Mouse (Mus musculus) hindbrain, embryonic 14.5 days (tissue): Measurements from ENCODE around the gene Gm28230. TPM values are rescaled to one million over a fixed set of nuclear protein-coding genes. Genes with fewer than 3 reads are reported as not detected.
A peak's percentile ranks its signal among the peaks of the same experiment; 100 is the strongest.

Experiments used
- ATAC-seq: fragments of 200-750 bp; cut with Nextera tagmentation; 2 replicates; pipeline ENCODE4 v1.8.0; 2017; ENCODE audit warnings: moderate number of reproducible peaks, mild to moderate bottlenecking, moderate TSS enrichment, moderate library complexity; ENCODE audit not compliant: low FRiP score
- DNase-seq: peaks from one replicate; pipeline ENCODE4 v3.0.0-alpha.2; 2015; ENCODE audit warnings: low spot score
- H3K27ac ChIP-seq: fragments of 300-500 bp; sonication (generic); 2 replicates; pipeline ENCODE4 v1.5.1; 2014; ENCODE audit warnings: mild to moderate bottlenecking, moderate library complexity
- H3K27me3 ChIP-seq: fragments of 300-500 bp; sonication (generic); 2 replicates; pipeline ENCODE4 v1.6.1; 2014; ENCODE audit warnings: mild to moderate bottlenecking, low read length, mixed read lengths; ENCODE audit not compliant: control insufficient read depth, insufficient read depth
- H3K36me3 ChIP-seq: fragments of 300-500 bp; sonication (generic); replicated peaks from 2 replicates; pipeline ENCODE4 v1.6.1; 2014; ENCODE audit not compliant: control insufficient read depth, insufficient read depth
- H3K4me1 ChIP-seq: fragments of 300-500 bp; sonication (generic); replicated peaks from 2 replicates; pipeline ENCODE4 v1.6.1; 2014; ENCODE audit warnings: antibody characterized with exemption, low read length, mixed read lengths; ENCODE audit not compliant: control insufficient read depth, insufficient read depth
- H3K4me2 ChIP-seq: fragments of 300-500 bp; sonication (generic); replicated peaks from 2 replicates; pipeline ENCODE4 v1.6.1; 2014; ENCODE audit warnings: mild to moderate bottlenecking, moderate library complexity
- H3K4me3 ChIP-seq: fragments of 300-500 bp; sonication (generic); replicated peaks from 2 replicates; pipeline ENCODE4 v1.5.1; 2014; ENCODE audit warnings: mild to moderate bottlenecking, low read length
- H3K9ac ChIP-seq: fragments of 300-500 bp; sonication (generic); 2 replicates; pipeline ENCODE4 v1.6.1; 2014
- H3K9me3 ChIP-seq: fragments of 300-500 bp; sonication (generic); 2 replicates; pipeline ENCODE4 v1.6.1; 2016; ENCODE audit warnings: low read length; ENCODE audit not compliant: control insufficient read depth
- WGBS: fragments of 180-500 bp; shearing (Covaris S2); extraction: QIAGEN DNeasy Blood & Tissue Kit; methylation state at CpG from one replicate; pipeline ENCODE4 v1.1.7; 2014; 5-methylcytosine and 5-hydroxymethylcytosine counted together
- polyA plus RNA-seq: library from polyadenylated mRNA; unstranded; fragments of >200 nt; fragmentation: Nextera tagmentation; extraction: Ambion mirVana; gene quantifications from 2 replicates; pipeline ENCODE4 v1.2.1, GENCODE M21; 2014

The Gm28230 gene
- polyA plus RNA-seq, 1 experiment from 2014 or later, result 1.3 TPM

GRCm38 (mm10) chr2:74683471-74683951 lies 43.0 kb upstream of the Gm28230 start:
- Histone ChIP-seq H3K27me3 (peaks cover 99% of the 10 kb centered on the region), H3K4me2 (no peak overlapping the region), H3K4me3 (no peak overlapping the region), H3K9ac (no peak overlapping the region), H3K27ac (no peak overlapping the region), H3K36me3 (no peaks in the 10 kb centered on the region), H3K4me1 (no peaks in the 10 kb centered on the region), H3K9me3 (no peaks in the 10 kb centered on the region)
- DNase-seq, result no peak
- 1% methylated on average over 17 of the region's 18 CpGs for WGBS
- no peak for ATAC-seq

GRCm38 (mm10) chr2:74684106-74684505 lies 42.4 kb upstream of the Gm28230 start:
- no peak for ATAC-seq
- no peak overlapping the region for H3K9ac ChIP-seq
- H3K9me3 ChIP-seq, result no peaks in the 10 kb centered on the region
- no peak overlapping the region for H3K27ac ChIP-seq
- H3K27me3 ChIP-seq, result peaks cover 99% of the 10 kb centered on the region
- H3K36me3 ChIP-seq, result no peaks in the 10 kb centered on the region
- no peak overlapping the region for H3K4me2 ChIP-seq
- DNase-seq, result no peak
- WGBS, result 1% methylated on average over 12 of the region's 12 CpGs
- H3K4me1 ChIP-seq, result no peaks in the 10 kb centered on the region
- H3K4me3 ChIP-seq, result no peak overlapping the region

- H3K4me2 ChIP-seq, result no peak overlapping the region
- no peaks in the 10 kb centered on the region for H3K36me3 ChIP-seq
- no peak overlapping the region for H3K4me3 ChIP-seq
- no peak overlapping the region for H3K27ac ChIP-seq
- H3K4me1 ChIP-seq, result no peaks in the 10 kb centered on the region
- no peak overlapping the region for H3K9ac ChIP-seq
- DNase-seq, result no peak
- no peaks in the 10 kb centered on the region for H3K9me3 ChIP-seq
- 14% methylated on average over 4 of the region's 4 CpGs for WGBS
- ATAC-seq, result no peak
- peaks cover 99% of the 10 kb centered on the region for H3K27me3 ChIP-seq
Observed at GRCm38 (mm10) chr2:74685059-74685603, 41.4 kb upstream of the Gm28230 start.

- no peak overlapping the region for H3K27ac ChIP-seq
- no peak for ATAC-seq
- H3K4me1 ChIP-seq, result 0 out of 2 replicates have a peak, but pooled peaks cover under 1% of the 10 kb centered on the region
- H3K4me3 ChIP-seq, result no peak overlapping the region
- H3K9me3 ChIP-seq, result peaks cover 1% of the 10 kb centered on the region; the same call in 1 of the 2 replicates
- peak; percentile 74 for DNase-seq
- 5% methylated on average over 17 of the region's 17 CpGs for WGBS
- H3K27me3 ChIP-seq, result peaks cover 98% of the 10 kb centered on the region
- no peak overlapping the region for H3K9ac ChIP-seq
- no peaks in the 10 kb centered on the region for H3K36me3 ChIP-seq
- no peak overlapping the region for H3K4me2 ChIP-seq
Observed at GRCm38 (mm10) chr2:74686301-74686987, 40.1 kb upstream of the Gm28230 start.

GRCm38 (mm10) chr2:74686988-74687697 lies 39.4 kb upstream of the Gm28230 start:
- H3K27ac ChIP-seq, result no peak overlapping the region
- H3K9me3 ChIP-seq, result peaks cover 3% of the 10 kb centered on the region; the same call in 1 of the 2 replicates
- WGBS, result 2% methylated on average over 27 of the region's 27 CpGs
- H3K4me1 ChIP-seq, result 0 out of 2 replicates have a peak, but pooled peaks cover 5% of the 10 kb centered on the region
- no peak overlapping the region for H3K4me3 ChIP-seq
- DNase-seq, result no peak
- H3K36me3 ChIP-seq, result no peaks in the 10 kb centered on the region
- ATAC-seq, result no peak
- no peak overlapping the region for H3K9ac ChIP-seq
- H3K27me3 ChIP-seq, result peaks cover 98% of the 10 kb centered on the region
- no peak overlapping the region for H3K4me2 ChIP-seq

GRCm38 (mm10) chr2:74687698-74688555 lies 38.6 kb upstream of the Gm28230 start:
- WGBS, result under 1% methylated on average over 31 of the region's 31 CpGs
- DNase-seq (no peak), ATAC-seq (no peak)
- Histone ChIP-seq H3K27me3 (peaks cover 99% of the 10 kb centered on the region), H3K27ac (no peak overlapping the region), H3K4me3 (no peak overlapping the region), H3K36me3 (no peaks in the 10 kb centered on the region), H3K9ac (no peak overlapping the region), H3K4me2 (no peak overlapping the region), H3K9me3 (peaks cover 3% of the 10 kb centered on the region; the same call in 1 of the 2 replicates), H3K4me1 (0 out of 2 replicates have a peak, but pooled peaks cover 5% of the 10 kb centered on the region)

GRCm38 (mm10) chr2:74688795-74689573 lies 37.5 kb upstream of the Gm28230 start:
- Histone ChIP-seq H3K9ac (no peak overlapping the region), H3K4me2 (no peak overlapping the region), H3K4me3 (no peak overlapping the region), H3K4me1 (0 out of 2 replicates have a peak, but pooled peaks cover 5% of the 10 kb centered on the region), H3K27ac (no peak overlapping the region), H3K9me3 (peaks cover 3% of the 10 kb centered on the region; the same call in 1 of the 2 replicates), H3K36me3 (no peaks in the 10 kb centered on the region), H3K27me3 (peaks cover 99% of the 10 kb centered on the region)
- ATAC-seq, result no peak
- 3% methylated on average over 12 of the region's 12 CpGs for WGBS
- no peak for DNase-seq

- H3K4me2 ChIP-seq, result no peak overlapping the region
- no peak overlapping the region for H3K27ac ChIP-seq
- H3K9me3 ChIP-seq, result peaks cover 3% of the 10 kb centered on the region; the same call in 1 of the 2 replicates
- peaks cover 99% of the 10 kb centered on the region for H3K27me3 ChIP-seq
- H3K9ac ChIP-seq, result no peak overlapping the region
- DNase-seq (no peak), ATAC-seq (no peak)
- 0 out of 2 replicates have a peak, but pooled peaks cover 5% of the 10 kb centered on the region for H3K4me1 ChIP-seq
- under 1% methylated on average over 24 of the region's 24 CpGs for WGBS
- H3K36me3 ChIP-seq, result no peaks in the 10 kb centered on the region
- H3K4me3 ChIP-seq, result no peak overlapping the region
Observed at GRCm38 (mm10) chr2:74689574-74690337, 36.8 kb upstream of the Gm28230 start.
